Mouse (Mus musculus): ENCODE data around the gene Myt1l. TPM values are rescaled to one million over a fixed set of nuclear protein-coding genes. Genes with fewer than 3 reads are reported as not detected.

Myt1l gene
- total and polyA plus RNA-seq, 2 experiments from 2014 or later = 0.34 TPM; not detected in 1

GRCm38 (mm10) chr12:29806415-29806814 lies 278.2 kb downstream of the Myt1l start:
- TF ChIP-seq CTCF (IDR thresholded peaks at IDR 0.05; ENCODE audit: low read depth) = no peak
- no peak for TF ChIP-seq EP300 (IDR thresholded peaks at IDR 0.05; ENCODE audit: low read depth)
- Histone ChIP-seq H3K4me2 (ENCODE audit: low read depth, low read length) (no peak overlapping the region), H3K4me1 (ENCODE audit: control insufficient read depth, insufficient read depth) (peaks cover 7% of the 10 kb centered on the region; the same call in 1 of the 2 replicates), H3K4me3 (ENCODE audit: low read depth, low read length) (no peak overlapping the region), H3K27ac (ENCODE audit: low read depth) (no peak overlapping the region), H3K9ac (replicated peaks; ENCODE audit: low read depth, low read length) (no peak overlapping the region), H3K36me3 (replicated peaks; ENCODE audit: control insufficient read depth, insufficient read depth, low read length) (no peaks in the 10 kb centered on the region), H3K27me3 (ENCODE audit: control insufficient read depth, insufficient read depth, low read length) (no peaks in the 10 kb centered on the region), H3K9me3 (replicated peaks; ENCODE audit: control insufficient read depth, low read length) (no peaks in the 10 kb centered on the region)
- 60% methylated on average over 1 of the region's 1 CpGs for WGBS
- DNase-seq (ENCODE audit: low spot score) (no peak), ATAC-seq (ENCODE audit: insufficient read depth, low read depth) (no peak)

- Histone ChIP-seq H3K27ac (ENCODE audit: low read depth) (no peak overlapping the region), H3K9ac (replicated peaks; ENCODE audit: low read depth, low read length) (no peak overlapping the region), H3K27me3 (ENCODE audit: control insufficient read depth, insufficient read depth, low read length) (no peaks in the 10 kb centered on the region), H3K4me3 (ENCODE audit: low read depth, low read length) (no peak overlapping the region), H3K4me1 (ENCODE audit: control insufficient read depth, insufficient read depth) (peaks cover 7% of the 10 kb centered on the region; the same call in 1 of the 2 replicates), H3K4me2 (ENCODE audit: low read depth, low read length) (peak overlapping the region; percentile 9; the same call in 1 of the 2 replicates), H3K36me3 (replicated peaks; ENCODE audit: control insufficient read depth, insufficient read depth, low read length) (no peaks in the 10 kb centered on the region), H3K9me3 (replicated peaks; ENCODE audit: control insufficient read depth, low read length) (no peaks in the 10 kb centered on the region)
- ATAC-seq (ENCODE audit: insufficient read depth, low read depth) = no peak; the same call in 1 of the 2 replicates
- DNase-seq (ENCODE audit: low spot score) = peak; percentile 39
- WGBS = 11% methylated on average over 12 of the region's 12 CpGs
- no peak for TF ChIP-seq EP300 (IDR thresholded peaks at IDR 0.05; ENCODE audit: low read depth)
- TF ChIP-seq CTCF (IDR thresholded peaks at IDR 0.05; ENCODE audit: low read depth) = no peak
Observed at GRCm38 (mm10) chr12:29809569-29810185, 281.5 kb downstream of the Myt1l start.

- Histone ChIP-seq H3K9ac (replicated peaks; ENCODE audit: low read depth, low read length) (no peak overlapping the region), H3K4me3 (ENCODE audit: low read depth, low read length) (no peak overlapping the region), H3K27me3 (ENCODE audit: control insufficient read depth, insufficient read depth, low read length) (no peaks in the 10 kb centered on the region), H3K4me2 (ENCODE audit: low read depth, low read length) (no peak overlapping the region), H3K36me3 (replicated peaks; ENCODE audit: control insufficient read depth, insufficient read depth, low read length) (no peaks in the 10 kb centered on the region), H3K27ac (ENCODE audit: low read depth) (no peak overlapping the region), H3K4me1 (ENCODE audit: control insufficient read depth, insufficient read depth) (peaks cover 11% of the 10 kb centered on the region; the same call in 1 of the 2 replicates), H3K9me3 (replicated peaks; ENCODE audit: control insufficient read depth, low read length) (no peaks in the 10 kb centered on the region)
- no peak for ATAC-seq (ENCODE audit: insufficient read depth, low read depth)
- TF ChIP-seq EP300 (IDR thresholded peaks at IDR 0.05; ENCODE audit: low read depth) = no peak
- TF ChIP-seq CTCF (IDR thresholded peaks at IDR 0.05; ENCODE audit: low read depth) = no peak
- no peak for DNase-seq (ENCODE audit: low spot score)
- 50% methylated on average over 2 of the region's 2 CpGs for WGBS
Observed at GRCm38 (mm10) chr12:29815466-29815865, 287.3 kb downstream of the Myt1l start.

DNA sequence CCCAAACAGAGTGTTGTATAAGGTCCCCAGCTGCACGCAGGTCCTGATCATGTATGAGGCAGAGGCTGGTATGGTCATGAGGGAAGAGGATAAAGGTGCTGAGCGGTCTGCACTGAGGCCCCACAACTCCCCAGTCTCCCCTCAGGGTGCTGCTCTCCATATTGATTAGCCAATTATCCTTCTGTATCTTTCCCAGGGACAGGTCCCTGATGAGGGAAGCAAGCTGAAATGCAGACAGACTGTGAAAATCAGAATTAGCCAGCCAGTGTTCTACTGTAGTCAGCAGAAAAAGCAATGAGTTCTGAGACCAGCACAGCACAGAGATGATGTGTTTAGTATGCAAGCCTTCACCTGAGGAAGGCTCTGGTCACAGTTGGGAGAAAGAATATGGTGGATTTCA lies 287.9 kb downstream of the Myt1l start:
- Histone ChIP-seq H3K27ac (ENCODE audit: low read depth) (no peak overlapping the region), H3K4me1 (ENCODE audit: control insufficient read depth, insufficient read depth) (peaks cover 11% of the 10 kb centered on the region; the same call in 1 of the 2 replicates), H3K9ac (replicated peaks; ENCODE audit: low read depth, low read length) (no peak overlapping the region), H3K4me2 (ENCODE audit: low read depth, low read length) (no peak overlapping the region), H3K27me3 (ENCODE audit: control insufficient read depth, insufficient read depth, low read length) (no peaks in the 10 kb centered on the region), H3K4me3 (ENCODE audit: low read depth, low read length) (no peak overlapping the region), H3K9me3 (replicated peaks; ENCODE audit: control insufficient read depth, low read length) (no peaks in the 10 kb centered on the region), H3K36me3 (replicated peaks; ENCODE audit: control insufficient read depth, insufficient read depth, low read length) (no peaks in the 10 kb centered on the region)
- 95% methylated on average over 2 of the region's 2 CpGs for WGBS
- ATAC-seq (ENCODE audit: insufficient read depth, low read depth) (no peak), DNase-seq (ENCODE audit: low spot score) (no peak)
- TF ChIP-seq EP300 (IDR thresholded peaks at IDR 0.05; ENCODE audit: low read depth) (no peak), CTCF (IDR thresholded peaks at IDR 0.05; ENCODE audit: low read depth) (no peak)

DNA sequence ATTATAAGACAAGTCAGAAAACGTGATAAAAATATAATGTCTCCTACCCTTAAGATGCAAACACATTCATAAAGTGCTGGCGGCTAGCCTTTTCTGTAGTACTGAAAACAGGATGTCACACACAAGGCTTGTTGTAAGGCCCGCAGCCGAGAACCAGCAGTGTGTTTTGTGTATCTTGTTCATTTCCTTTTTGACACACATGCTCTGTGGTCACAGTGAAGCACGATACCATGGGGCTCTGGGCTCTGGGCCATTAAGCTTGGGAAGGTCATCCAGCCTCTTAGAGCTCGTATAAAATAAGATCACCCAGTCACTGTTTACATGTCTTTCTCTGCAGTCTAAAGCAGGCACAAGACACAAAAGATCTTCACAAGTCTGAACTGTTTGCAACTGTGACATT lies 288.6 kb downstream of the Myt1l start:
- no peaks in the 10 kb centered on the region for H3K27me3 ChIP-seq (ENCODE audit: control insufficient read depth, insufficient read depth, low read length)
- H3K9me3 ChIP-seq (replicated peaks; ENCODE audit: control insufficient read depth, low read length) = no peaks in the 10 kb centered on the region
- H3K4me2 ChIP-seq (ENCODE audit: low read depth, low read length) = no peak overlapping the region
- WGBS = 26% methylated on average over 6 of the region's 6 CpGs
- no peak overlapping the region for H3K4me3 ChIP-seq (ENCODE audit: low read depth, low read length)
- H3K4me1 ChIP-seq (ENCODE audit: control insufficient read depth, insufficient read depth) = peaks cover 11% of the 10 kb centered on the region; the same call in 1 of the 2 replicates
- no peak overlapping the region for H3K9ac ChIP-seq (replicated peaks; ENCODE audit: low read depth, low read length)
- peak overlapping the region; percentile 36 for H3K27ac ChIP-seq (ENCODE audit: low read depth)
- DNase-seq (ENCODE audit: low spot score) (peak; percentile 57), ATAC-seq (ENCODE audit: insufficient read depth, low read depth) (peak; percentile 58; the same call in 1 of the 2 replicates)
- H3K36me3 ChIP-seq (replicated peaks; ENCODE audit: control insufficient read depth, insufficient read depth, low read length) = no peaks in the 10 kb centered on the region
- TF ChIP-seq CTCF (IDR thresholded peaks at IDR 0.05; ENCODE audit: low read depth) = no peak
- TF ChIP-seq EP300 (IDR thresholded peaks at IDR 0.05; ENCODE audit: low read depth) = no peak

DNA sequence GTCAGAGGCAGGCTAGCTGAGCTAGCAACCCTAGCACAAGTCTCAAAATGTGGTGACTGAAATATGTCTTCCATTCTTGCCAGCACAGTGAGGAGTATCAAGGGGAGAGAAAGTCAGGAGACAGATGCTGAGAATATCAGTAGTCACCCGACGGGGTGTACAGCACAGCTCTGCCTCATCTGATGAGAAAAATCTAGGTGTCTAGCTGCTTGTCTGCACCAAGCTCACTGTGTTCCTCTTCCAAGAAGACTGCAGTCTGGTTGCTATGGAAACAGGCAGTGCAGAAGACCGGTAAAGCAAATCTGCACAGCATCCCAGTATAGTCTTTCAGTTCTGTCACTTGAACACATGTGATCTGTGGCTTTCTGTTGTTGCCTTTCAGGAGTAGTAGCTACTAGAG lies 294.0 kb downstream of the Myt1l start:
- Histone ChIP-seq H3K27ac (ENCODE audit: low read depth) (no peak overlapping the region), H3K9me3 (replicated peaks; ENCODE audit: control insufficient read depth, low read length) (no peaks in the 10 kb centered on the region), H3K4me2 (ENCODE audit: low read depth, low read length) (no peak overlapping the region), H3K4me3 (ENCODE audit: low read depth, low read length) (no peak overlapping the region), H3K9ac (replicated peaks; ENCODE audit: low read depth, low read length) (no peak overlapping the region), H3K4me1 (ENCODE audit: control insufficient read depth, insufficient read depth) (peaks cover 1% of the 10 kb centered on the region; the same call in 1 of the 2 replicates), H3K27me3 (ENCODE audit: control insufficient read depth, insufficient read depth, low read length) (no peaks in the 10 kb centered on the region), H3K36me3 (replicated peaks; ENCODE audit: control insufficient read depth, insufficient read depth, low read length) (no peaks in the 10 kb centered on the region)
- DNase-seq (ENCODE audit: low spot score) (no peak), ATAC-seq (ENCODE audit: insufficient read depth, low read depth) (no peak)
- 63% methylated on average over 3 of the region's 3 CpGs for WGBS
- TF ChIP-seq CTCF (IDR thresholded peaks at IDR 0.05; ENCODE audit: low read depth) (no peak), EP300 (IDR thresholded peaks at IDR 0.05; ENCODE audit: low read depth) (no peak)

Measured in heart, postnatal 0 days (tissue).